Mouse (Mus musculus): ENCODE data around the gene Trpm6.
A peak's percentile ranks its signal among the peaks of the same experiment; 100 is the strongest.

Gene Trpm6

GRCm38 (mm10) chr19:18889117-18889627 is 139.4 kb downstream of the Trpm6 start:
- DNase-seq (ENCODE audit: low spot score in 2 of 2) = peak; percentile 47 to 61

- DNase-seq (ENCODE audit: low spot score in 2 of 2) = no peak
Observed at GRCm38 (mm10) chr19:18889632-18890031, 139.8 kb downstream of the Trpm6 start.

- no peak for DNase-seq (ENCODE audit: low spot score in 2 of 2)
Observed at GRCm38 (mm10) chr19:18890216-18890615, 140.4 kb downstream of the Trpm6 start.

GRCm38 (mm10) chr19:18898238-18898637 is 148.5 kb downstream of the Trpm6 start:
- DNase-seq (ENCODE audit: low spot score in 2 of 2) = no peak

GRCm38 (mm10) chr19:18902041-18902693 is 152.4 kb downstream of the Trpm6 start:
- DNase-seq (ENCODE audit: low spot score in 2 of 2) = no peak

- DNase-seq (ENCODE audit: low spot score in 2 of 2) = no peak
Observed at GRCm38 (mm10) chr19:18902694-18903067, 152.9 kb downstream of the Trpm6 start.

GRCm38 (mm10) chr19:18905511-18905910 is 155.7 kb downstream of the Trpm6 start:
- DNase-seq (ENCODE audit: low spot score in 2 of 2) = no peak

GRCm38 (mm10) chr19:18909641-18910040 is 159.9 kb downstream of the Trpm6 start:
- no peak for DNase-seq (ENCODE audit: low spot score in 2 of 2)

- no peak for DNase-seq (ENCODE audit: low spot score in 2 of 2)
Observed at GRCm38 (mm10) chr19:18911755-18912340, 162.1 kb downstream of the Trpm6 start.

GRCm38 (mm10) chr19:18941391-18941790 is 191.6 kb downstream of the Trpm6 start:
- DNase-seq (ENCODE audit: low spot score in 2 of 2) = no peak

All from frontal cortex, postnatal 10 days (tissue).